Mouse (Mus musculus) midbrain, embryonic 16.5 days (tissue): ENCODE measurements around the gene Steap4. TPM values are rescaled to one million over a fixed set of nuclear protein-coding genes. Genes with fewer than 3 reads are reported as not detected.

Experiments
- ATAC-seq: fragments of 200-750 bp; cut with Nextera tagmentation; 2 replicates; pipeline ENCODE4 v1.8.0; 2017; ENCODE audit warnings: moderate TSS enrichment
- H3K27ac ChIP-seq: fragments of 300-500 bp; sonication (generic); 2 replicates; pipeline ENCODE4 v1.5.1; 2014; ENCODE audit warnings: mild to moderate bottlenecking, low read length, mixed read lengths
- H3K27me3 ChIP-seq: fragments of 300-500 bp; sonication (generic); 2 replicates; pipeline ENCODE4 v1.6.1; 2014; ENCODE audit warnings: low read depth, low read length, mixed read lengths; ENCODE audit not compliant: control insufficient read depth, insufficient read depth
- H3K36me3 ChIP-seq: fragments of 300-500 bp; sonication (generic); 2 replicates; pipeline ENCODE4 v1.6.1; 2014; ENCODE audit warnings: mild to moderate bottlenecking, low read length, moderate library complexity, mixed read lengths; ENCODE audit not compliant: control insufficient read depth, insufficient read depth
- H3K4me1 ChIP-seq: fragments of 300-500 bp; sonication (generic); 2 replicates; pipeline ENCODE4 v1.6.1; 2014; ENCODE audit warnings: mild to moderate bottlenecking, low read length, mixed read lengths; ENCODE audit not compliant: control insufficient read depth, insufficient read depth
- H3K4me2 ChIP-seq: fragments of 300-500 bp; sonication (generic); 2 replicates; pipeline ENCODE4 v1.6.1; 2014; ENCODE audit warnings: mild to moderate bottlenecking, low read length, mixed read lengths
- H3K4me3 ChIP-seq: fragments of 300-500 bp; sonication (generic); 2 replicates; pipeline ENCODE4 v1.5.1; 2014; ENCODE audit warnings: low read depth, mild to moderate bottlenecking, low read length, moderate library complexity, mixed read lengths
- H3K9ac ChIP-seq: fragments of 300-500 bp; sonication (generic); 2 replicates; pipeline ENCODE4 v1.6.1; 2014; ENCODE audit warnings: low read depth, low read length, mixed read lengths
- H3K9me3 ChIP-seq: fragments of 300-500 bp; sonication (generic); replicated peaks from 2 replicates; pipeline ENCODE4 v1.6.1; 2014; ENCODE audit warnings: mild to moderate bottlenecking, low read length, mixed read lengths; ENCODE audit not compliant: control insufficient read depth, poor library complexity, severe bottlenecking
- WGBS: fragments of 180-500 bp; shearing (Covaris S2); extraction: QIAGEN DNeasy Blood & Tissue Kit; methylation state at CpG from one replicate; pipeline ENCODE4 v1.1.7; 2014; 5-methylcytosine and 5-hydroxymethylcytosine counted together
- polyA plus RNA-seq: library from polyadenylated mRNA; unstranded; fragments of >200 nt; fragmentation: Nextera tagmentation; extraction: Ambion mirVana; gene quantifications from 2 replicates; pipeline ENCODE4 v1.2.1, GENCODE M21; 2015

The Steap4 gene
- polyA plus RNA-seq, 1 experiment from 2014 or later, result 0.41 TPM

DNA sequence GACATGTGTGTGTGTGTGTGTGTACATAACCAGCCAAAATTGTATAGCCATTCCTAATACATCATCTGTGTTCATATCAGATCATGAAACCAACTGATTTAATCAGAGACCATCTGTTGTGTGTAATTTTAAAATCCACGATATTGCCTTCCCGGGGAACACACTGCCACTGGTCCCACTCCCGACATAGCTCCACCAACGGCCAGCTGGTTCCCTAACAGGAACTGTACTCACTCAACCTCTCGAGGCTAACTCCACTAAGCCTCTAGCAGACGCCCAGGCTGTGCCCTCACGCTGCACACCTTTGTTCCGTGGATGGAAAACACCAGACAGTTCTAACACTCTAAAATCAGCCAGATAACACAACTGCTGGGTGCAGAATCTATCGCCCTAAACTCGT is 40.2 kb downstream of the Steap4 start:
- no peak for ATAC-seq
- 84% methylated on average over 10 of the region's 10 CpGs for WGBS
- H3K9me3 ChIP-seq, result no peaks in the 10 kb centered on the region
- no peak overlapping the region for H3K4me2 ChIP-seq
- no peak overlapping the region for H3K27ac ChIP-seq
- no peaks in the 10 kb centered on the region for H3K36me3 ChIP-seq
- H3K9ac ChIP-seq, result no peak overlapping the region
- no peaks in the 10 kb centered on the region for H3K27me3 ChIP-seq
- H3K4me3 ChIP-seq, result no peak overlapping the region
- 0 out of 2 replicates have a peak, but pooled peaks cover 4% of the 10 kb centered on the region for H3K4me1 ChIP-seq

DNA sequence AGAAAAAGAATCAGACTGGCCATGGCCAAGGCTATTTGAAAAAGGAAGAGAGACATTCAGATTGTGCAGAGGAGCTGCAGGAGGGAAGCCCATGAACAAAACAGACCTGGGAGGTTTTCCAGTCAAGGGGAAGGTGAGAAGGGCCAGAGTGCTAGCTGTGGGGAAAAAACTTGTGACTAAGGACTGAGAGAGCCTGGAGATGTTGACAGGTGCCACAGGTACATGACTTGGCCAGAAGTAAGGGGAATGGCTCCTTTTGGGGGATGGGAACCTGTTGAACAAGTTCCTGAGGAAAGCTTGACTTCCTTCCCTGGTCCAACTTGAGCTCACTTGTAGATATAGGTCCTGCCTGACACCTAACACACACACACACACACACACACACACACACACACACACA is 42.6 kb downstream of the Steap4 start:
- H3K9ac ChIP-seq, result no peak overlapping the region
- no peak overlapping the region for H3K27ac ChIP-seq
- H3K9me3 ChIP-seq, result no peaks in the 10 kb centered on the region
- H3K4me3 ChIP-seq, result no peak overlapping the region
- no peaks in the 10 kb centered on the region for H3K36me3 ChIP-seq
- no peak overlapping the region for H3K4me2 ChIP-seq
- H3K27me3 ChIP-seq, result no peaks in the 10 kb centered on the region
- no peak for ATAC-seq
- H3K4me1 ChIP-seq, result no peaks in the 10 kb centered on the region

DNA sequence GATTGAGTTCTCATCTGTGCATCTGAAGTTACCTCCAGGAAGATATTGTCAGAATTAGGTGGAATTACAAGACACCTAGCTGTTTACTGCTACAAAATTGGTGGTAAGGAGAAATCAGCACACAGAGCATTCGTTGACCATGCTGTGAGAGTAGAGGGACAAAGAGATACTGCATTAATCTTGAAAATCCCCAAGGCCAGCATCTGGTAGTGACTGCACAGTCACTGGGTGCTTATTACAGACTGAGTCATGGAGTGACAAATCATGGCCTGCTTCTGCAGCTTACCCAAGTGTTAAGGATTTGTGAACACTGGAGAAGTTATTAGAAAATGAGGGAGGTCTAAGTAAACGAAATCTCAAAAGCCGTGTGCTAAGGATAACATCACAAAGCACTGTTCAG is 53.0 kb downstream of the Steap4 start:
- H3K36me3 ChIP-seq, result no peaks in the 10 kb centered on the region
- no peak overlapping the region for H3K4me2 ChIP-seq
- H3K27me3 ChIP-seq, result no peaks in the 10 kb centered on the region
- 83% methylated on average over 3 of the region's 3 CpGs for WGBS
- H3K9me3 ChIP-seq, result 0 out of 2 replicates have a peak, but pooled peaks cover 3% of the 10 kb centered on the region
- no peak for ATAC-seq
- H3K27ac ChIP-seq, result no peak overlapping the region
- no peak overlapping the region for H3K4me3 ChIP-seq
- no peaks in the 10 kb centered on the region for H3K4me1 ChIP-seq
- H3K9ac ChIP-seq, result no peak overlapping the region

Other genes starting within 250 kb of the Steap4 start
- 155 and 164 TPM in 2 replicates for gene Sri, start 85.6 kb downstream of the Steap4 start, polyA plus RNA-seq